Mouse (Mus musculus) MEL (cell line): ENCODE measurements around the gene Prm3. TPM values are rescaled to one million over a fixed set of nuclear protein-coding genes. Genes with fewer than 3 reads are reported as not detected.

Experiments used
- DNase-seq: peaks from one replicate; pipeline ENCODE4 v3.0.0; 2011; ENCODE audit warnings: low read depth, low spot score
- H3K27ac ChIP-seq: 2 replicates; pipeline ENCODE4 v1.5.1; 2012; ENCODE audit warnings: low read depth, mild to moderate bottlenecking, control low read depth, low read length, moderate library complexity; ENCODE audit not compliant: control insufficient read depth
- H3K27me3 ChIP-seq, 2 experiments: fragments of 150-350 bp in 1 of 2; sonication (generic) in 1 of 2; 2 replicates each; pipeline ENCODE4 v1.6.1; 2012; ENCODE audit warnings: low read length in 2 of 2, mild to moderate bottlenecking in 2 of 2, improper control_type of control experiment in 1 of 2, moderate library complexity in 1 of 2; ENCODE audit not compliant: insufficient read depth in 2 of 2, control insufficient read depth in 1 of 2
- H3K36me3 ChIP-seq, 2 experiments: 2 replicates each; pipeline ENCODE4 v1.6.1; 2012 to 2014; ENCODE audit warnings: low read length in 2 of 2, improper control_type of control experiment in 1 of 2, inconsistent platforms in 1 of 2, mild to moderate bottlenecking in 1 of 2; ENCODE audit not compliant: insufficient read depth in 2 of 2, control insufficient read depth in 1 of 2
- H3K4me1 ChIP-seq, 2 experiments: fragments of 150-350 bp in 1 of 2; sonication (generic) in 1 of 2; 2 replicates each; pipeline ENCODE4 v1.6.1; 2012; ENCODE audit warnings: low read length in 2 of 2, improper control_type of control experiment in 1 of 2, mild to moderate bottlenecking in 1 of 2; ENCODE audit not compliant: insufficient read depth in 2 of 2, control insufficient read depth in 1 of 2
- H3K4me3 ChIP-seq, 2 experiments: fragments of 150-350 bp in 1 of 2; sonication (generic) in 1 of 2; 2 replicates each; pipeline ENCODE4 v1.5.1; 2012; ENCODE audit warnings: low read depth in 2 of 2, low read length in 2 of 2, mild to moderate bottlenecking in 2 of 2, moderate library complexity in 2 of 2, control low read depth in 1 of 2, improper control_type of control experiment in 1 of 2; ENCODE audit not compliant: control insufficient read depth in 1 of 2, insufficient read depth in 1 of 2
- H3K79me2 ChIP-seq: 2 replicates; pipeline ENCODE4 v1.6.1; 2012; ENCODE audit warnings: mild to moderate bottlenecking, low read length, moderate library complexity; ENCODE audit not compliant: control insufficient read depth, poor library complexity, insufficient read depth
- H3K9ac ChIP-seq: 2 replicates; pipeline ENCODE4 v1.6.1; 2012; ENCODE audit warnings: low read depth, mild to moderate bottlenecking, control low read depth, low read length, moderate library complexity; ENCODE audit not compliant: control insufficient read depth, poor library complexity, severe bottlenecking
- H3K9me3 ChIP-seq: fragments of 150-350 bp; sonication (generic); replicated peaks from 2 replicates; pipeline ENCODE4 v1.6.1; 2012; ENCODE audit warnings: mild to moderate bottlenecking, low read length, improper control_type of control experiment, moderate library complexity; ENCODE audit not compliant: insufficient read depth
- BHLHE40 ChIP-seq: IDR thresholded peaks from 2 replicates; pipeline ENCODE4 v1.6.1; 2012; ENCODE audit warnings: low read depth, mild to moderate bottlenecking, inconsistent platforms, low read length, improper control_type of control experiment, borderline replicate concordance
- CHD1 ChIP-seq: IDR thresholded peaks from 2 replicates; pipeline ENCODE4 v1.6.1; 2012; ENCODE audit warnings: low read depth, mild to moderate bottlenecking, inconsistent platforms, low read length, improper control_type of control experiment
- E2F4 ChIP-seq: IDR thresholded peaks from 2 replicates; pipeline ENCODE4 v1.6.1; 2011; ENCODE audit warnings: low read depth, low read length, improper control_type of control experiment, borderline replicate concordance
- GATA1 ChIP-seq: IDR thresholded peaks from 2 replicates; pipeline ENCODE4 v1.6.1; 2011; ENCODE audit warnings: low read depth, low read length, improper control_type of control experiment
- MAFK ChIP-seq: IDR thresholded peaks from 2 replicates; pipeline ENCODE4 v1.6.1; 2011; ENCODE audit warnings: low read depth, mild to moderate bottlenecking, low read length, improper control_type of control experiment, borderline replicate concordance
- MAZ ChIP-seq: IDR thresholded peaks from 2 replicates; pipeline ENCODE4 v1.6.1; 2012; ENCODE audit warnings: low read depth, mild to moderate bottlenecking, inconsistent platforms, low read length, improper control_type of control experiment
- MEF2A ChIP-seq: IDR thresholded peaks from 2 replicates; pipeline ENCODE4 v1.6.1; 2014; ENCODE audit warnings: low read depth, mild to moderate bottlenecking, inconsistent platforms, low read length, improper control_type of control experiment; ENCODE audit not compliant: poor library complexity, insufficient replicate concordance, severe bottlenecking; ENCODE audit errors: extremely low read depth
- NELFE ChIP-seq: IDR thresholded peaks from 2 replicates; pipeline ENCODE4 v1.6.1; 2011; ENCODE audit warnings: low read depth, low read length, improper control_type of control experiment
- RCOR1 ChIP-seq: IDR thresholded peaks from 2 replicates; pipeline ENCODE4 v1.6.1; 2012; ENCODE audit warnings: low read depth, mild to moderate bottlenecking, inconsistent platforms, low read length, improper control_type of control experiment
- SIN3A ChIP-seq: IDR thresholded peaks from 2 replicates; pipeline ENCODE4 v1.6.1; 2012; ENCODE audit warnings: low read length, improper control_type of control experiment, inconsistent platforms
- TAL1 ChIP-seq: IDR thresholded peaks from 2 replicates; pipeline ENCODE4 v1.6.1; 2012; ENCODE audit warnings: mild to moderate bottlenecking, inconsistent platforms, low read length, moderate library complexity, mixed read lengths
- TBP ChIP-seq: IDR thresholded peaks from 2 replicates; pipeline ENCODE4 v1.8.0; 2011; ENCODE audit warnings: low read depth, low read length, improper control_type of control experiment
- UBTF ChIP-seq: IDR thresholded peaks from 2 replicates; pipeline ENCODE4 v1.6.1; 2012; ENCODE audit warnings: low read depth, mild to moderate bottlenecking, inconsistent platforms, low read length, improper control_type of control experiment, moderate library complexity, borderline replicate concordance; ENCODE audit not compliant: insufficient read depth
- USF1 ChIP-seq: IDR thresholded peaks from 2 replicates; pipeline ENCODE4 v1.6.1; 2014; ENCODE audit warnings: low read depth, mild to moderate bottlenecking, inconsistent platforms, low read length, improper control_type of control experiment, moderate library complexity
- USF2 ChIP-seq, 2 experiments: IDR thresholded peaks; 2 replicates each; pipeline ENCODE4 v1.6.1; 2011 to 2012; ENCODE audit warnings: improper control_type of control experiment in 2 of 2, low read length in 2 of 2, borderline replicate concordance in 1 of 2, inconsistent platforms in 1 of 2, low read depth in 1 of 2, mild to moderate bottlenecking in 1 of 2; ENCODE audit not compliant: insufficient read depth in 1 of 2
- ZC3H11A ChIP-seq: IDR thresholded peaks from 2 replicates; pipeline ENCODE4 v1.6.1; 2012; ENCODE audit warnings: low read depth, mild to moderate bottlenecking, inconsistent platforms, low read length, improper control_type of control experiment
- ZNF384 ChIP-seq: IDR thresholded peaks from 2 replicates; pipeline ENCODE4 v1.6.1; 2012; ENCODE audit warnings: low read depth, mild to moderate bottlenecking, inconsistent platforms, low read length, improper control_type of control experiment
- polyA plus RNA-seq, 2 experiments: library from polyadenylated mRNA; stranded (reverse) in 1 of 2; unstranded in 1 of 2; fragments of >175 nt in 1 of 2; fragments of >200 nt in 1 of 2; gene quantifications; 2 replicates each; pipeline versions ENCODE4 v1.2.1 to v1.2.4; 2012; ENCODE audit warnings: low replicate concordance in 2 of 2, low read depth in 1 of 2; ENCODE audit not compliant: insufficient read length in 2 of 2, insufficient read depth in 1 of 2, missing spikeins in 1 of 2
- total RNA-seq: library from RNA; depleted of rRNA; stranded (reverse); fragments of 300-350 nt; gene quantifications from 2 replicates; pipeline ENCODE4 v1.2.3, GENCODE M21; 2012

Gene Prm3
- total and polyA plus RNA-seq, 3 experiments, result not detected

GRCm38 (mm10) chr16:10749824-10750223, 40.9 kb downstream of the Prm3 start:
- no peak overlapping the region for H3K9ac ChIP-seq
- H3K4me1 ChIP-seq, result 0 out of 4 replicates have a peak, but pooled peaks cover 0 to 2% of the 10 kb centered on the region in 2 experiments

GRCm38 (mm10) chr16:10749226-10749625, 41.5 kb downstream of the Prm3 start:
- H3K9me3 ChIP-seq, result no peaks in the 10 kb centered on the region
- no peak for TF ChIP-seq USF1
- no peak for TF ChIP-seq NELFE
- TF ChIP-seq MAZ, result no peak
- TF ChIP-seq USF2 (IDR thresholded peaks at IDR 0.05; ENCODE audit: borderline replicate concordance in 1 of 2, insufficient read depth in 1 of 2, low read depth in 1 of 2, low read length in 2 of 2), result no peak
- no peak for TF ChIP-seq ZC3H11A
- TF ChIP-seq SIN3A, result no peak
- no peak for TF ChIP-seq E2F4
- no peak for TF ChIP-seq MEF2A
- no peak for TF ChIP-seq ZNF384
- TF ChIP-seq GATA1, result no peak
- no peak for TF ChIP-seq TAL1
- no peak for TF ChIP-seq BHLHE40
- TF ChIP-seq RCOR1, result no peak
- no peak for TF ChIP-seq TBP
- TF ChIP-seq CHD1, result no peak
- TF ChIP-seq UBTF, result no peak
- TF ChIP-seq MAFK, result no peak
- H3K9ac ChIP-seq, result no peak overlapping the region
- no peak overlapping the region for H3K27ac ChIP-seq
- no peaks in the 10 kb centered on the region for H3K36me3 ChIP-seq
- H3K27me3 ChIP-seq, result peaks cover 0 to 2% of the 10 kb centered on the region in 2 experiments; a peak in 3 of 4 replicates
- no peaks in the 10 kb centered on the region for H3K79me2 ChIP-seq
- 0 out of 4 replicates have a peak, but pooled peaks cover 0 to 2% of the 10 kb centered on the region in 2 experiments for H3K4me1 ChIP-seq
- no peak overlapping the region for H3K4me3 ChIP-seq
- no peak for DNase-seq

More at GRCm38 (mm10) chr16:10749824-10750223, 40.9 kb downstream of the Prm3 start:
- peaks cover 0 to 2% of the 10 kb centered on the region in 2 experiments; a peak in 3 of 4 replicates for H3K27me3 ChIP-seq
- TF ChIP-seq SIN3A (no peak), ZC3H11A (no peak)
- H3K27ac ChIP-seq, result no peak overlapping the region
- H3K36me3 ChIP-seq, result no peaks in the 10 kb centered on the region
- H3K4me3 ChIP-seq, result no peak overlapping the region
- H3K9me3 ChIP-seq, result no peaks in the 10 kb centered on the region
- H3K79me2 ChIP-seq, result no peaks in the 10 kb centered on the region
- no peak for DNase-seq
